Mouse (Mus musculus) splenic B cell, adult 2 months (primary cell): Measurements from ENCODE around the gene Nelfb.

Experiments used
- DNase-seq: peaks from one replicate; pipeline ENCODE4 v3.0.0-alpha.2; 2011; ENCODE audit warnings: low read depth, low spot score
- H3K27me3 ChIP-seq: 2 replicates; pipeline ENCODE4 v1.6.1; 2012; ENCODE audit warnings: mild to moderate bottlenecking, low read length, moderate library complexity, mixed read lengths; ENCODE audit not compliant: control insufficient read depth, poor library complexity, insufficient read depth, severe bottlenecking
- H3K36me3 ChIP-seq: 2 replicates; pipeline ENCODE4 v1.6.1; 2012; ENCODE audit warnings: mild to moderate bottlenecking, low read length, moderate library complexity, mixed read lengths; ENCODE audit not compliant: control insufficient read depth, poor library complexity, insufficient read depth, severe bottlenecking

The Nelfb gene

GRCm38 (mm10) chr2:25238106-25238505 lies 26.8 kb upstream of the Nelfb start:
- DNase-seq, result no peak
- Histone ChIP-seq H3K36me3 (no peaks in the 10 kb centered on the region), H3K27me3 (peaks cover 3% of the 10 kb centered on the region; the same call in 1 of the 2 replicates)

DNA sequence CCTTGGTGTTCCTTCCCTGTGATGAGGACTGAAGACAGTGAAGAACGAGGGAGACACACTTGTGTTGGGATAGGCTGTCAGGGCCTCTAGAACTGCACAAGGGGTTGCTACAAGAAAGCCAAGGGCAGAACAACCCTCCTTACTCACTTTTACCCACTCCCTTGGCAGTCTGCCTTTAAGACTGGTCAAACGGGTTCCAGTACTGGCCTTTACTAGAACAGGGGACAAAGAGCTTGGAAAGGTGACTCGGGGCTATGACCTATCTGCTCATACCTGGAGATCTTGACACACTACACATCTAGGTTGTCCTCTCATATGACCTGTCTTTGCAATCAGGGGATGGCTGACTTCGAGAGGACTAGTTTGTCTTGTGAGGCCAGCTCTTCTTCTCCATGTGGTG lies 26.2 kb upstream of the Nelfb start:
- H3K36me3 ChIP-seq, result no peaks in the 10 kb centered on the region
- no peak for DNase-seq
- 0 out of 2 replicates have a peak, but pooled peaks cover 3% of the 10 kb centered on the region for H3K27me3 ChIP-seq

GRCm38 (mm10) chr2:25236614-25237013 lies 25.3 kb upstream of the Nelfb start, which contains the start of gene Rnf224:
TSS of gene Rnf224 (minus strand) at chr2:25236787.
- no peak for DNase-seq
- Histone ChIP-seq H3K27me3 (no peaks in the 10 kb centered on the region), H3K36me3 (no peaks in the 10 kb centered on the region)

GRCm38 (mm10) chr2:25234551-25235220 lies 23.4 kb upstream of the Nelfb start:
- no peaks in the 10 kb centered on the region for H3K27me3 ChIP-seq
- DNase-seq, result no peak
- H3K36me3 ChIP-seq, result no peaks in the 10 kb centered on the region

DNA sequence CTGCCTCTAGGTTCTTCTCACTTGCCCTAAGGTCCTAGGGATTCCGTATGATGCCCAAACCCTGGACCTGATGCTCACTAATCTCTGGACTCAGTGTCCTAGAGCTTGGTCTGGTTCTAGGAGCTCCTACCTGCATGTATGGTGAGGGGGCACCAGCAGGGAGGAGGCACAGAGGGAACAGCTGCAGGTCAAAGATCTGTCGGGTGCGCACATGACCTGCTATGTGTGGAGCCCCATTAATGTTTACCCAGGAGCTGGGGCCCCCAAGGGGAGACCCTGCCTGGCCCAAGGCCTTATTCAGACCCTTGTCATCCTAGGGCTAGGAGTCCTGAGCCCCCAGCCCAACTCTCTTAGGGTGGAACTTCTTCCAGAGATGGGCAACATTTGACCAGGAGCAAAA lies 22.8 kb upstream of the Nelfb start, which contains the start of gene Slc34a3:
TSS of gene Slc34a3 (minus strand) at position 315 of the 400 bp plus-strand sequence.
- H3K27me3 ChIP-seq, result no peaks in the 10 kb centered on the region
- H3K36me3 ChIP-seq, result no peaks in the 10 kb centered on the region
- DNase-seq, result no peak

DNA sequence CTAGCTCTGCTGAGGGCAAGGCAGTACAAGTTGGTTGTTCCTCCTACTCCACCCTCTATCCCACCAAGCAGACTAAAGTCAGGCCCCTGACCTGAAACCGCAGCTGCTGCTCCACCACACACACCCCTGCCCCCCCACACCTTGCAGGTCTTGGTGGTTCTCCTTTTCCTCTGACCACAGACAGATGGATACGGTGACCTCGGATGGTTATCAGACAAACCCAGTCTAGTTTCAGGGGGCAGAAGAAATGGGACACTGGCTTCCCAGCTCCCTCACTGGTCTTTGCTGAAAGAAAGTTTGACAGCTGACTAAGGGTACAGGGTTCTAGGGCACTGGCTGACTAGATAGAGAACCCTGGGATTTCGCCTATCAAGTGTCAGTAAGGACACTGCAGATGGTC lies 22.1 kb upstream of the Nelfb start:
- DNase-seq, result no peak
- no peaks in the 10 kb centered on the region for H3K27me3 ChIP-seq
- no peaks in the 10 kb centered on the region for H3K36me3 ChIP-seq

- no peak for DNase-seq
- Histone ChIP-seq H3K27me3 (no peaks in the 10 kb centered on the region), H3K36me3 (no peaks in the 10 kb centered on the region)
These were observed 19.7 kb upstream of the Nelfb start for GRCm38 (mm10) chr2:25231038-25231437.

GRCm38 (mm10) chr2:25230581-25230980 lies 19.3 kb upstream of the Nelfb start:
- no peaks in the 10 kb centered on the region for H3K36me3 ChIP-seq
- no peak for DNase-seq
- H3K27me3 ChIP-seq, result no peaks in the 10 kb centered on the region

DNA sequence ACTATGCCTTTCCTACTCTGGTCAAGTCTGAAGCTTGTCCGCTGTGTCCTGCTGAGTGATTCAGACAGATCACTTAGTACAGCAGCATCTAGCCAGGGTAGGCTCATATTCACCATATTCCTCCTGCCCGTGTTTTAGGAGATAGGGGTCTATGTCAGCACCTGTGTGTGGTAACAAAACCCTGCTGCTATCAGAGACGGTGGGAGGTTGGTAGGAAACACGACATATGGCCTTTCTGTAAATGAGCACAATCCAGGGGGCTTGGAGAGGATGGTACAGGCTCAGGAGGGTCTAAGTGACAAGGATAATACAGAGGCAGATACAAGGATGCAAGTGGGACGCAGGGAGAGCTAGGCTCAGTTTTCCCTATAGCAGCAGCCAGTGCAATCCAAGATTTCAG lies 18.3 kb upstream of the Nelfb start:
- Histone ChIP-seq H3K27me3 (no peaks in the 10 kb centered on the region), H3K36me3 (no peaks in the 10 kb centered on the region)
- no peak for DNase-seq

DNA sequence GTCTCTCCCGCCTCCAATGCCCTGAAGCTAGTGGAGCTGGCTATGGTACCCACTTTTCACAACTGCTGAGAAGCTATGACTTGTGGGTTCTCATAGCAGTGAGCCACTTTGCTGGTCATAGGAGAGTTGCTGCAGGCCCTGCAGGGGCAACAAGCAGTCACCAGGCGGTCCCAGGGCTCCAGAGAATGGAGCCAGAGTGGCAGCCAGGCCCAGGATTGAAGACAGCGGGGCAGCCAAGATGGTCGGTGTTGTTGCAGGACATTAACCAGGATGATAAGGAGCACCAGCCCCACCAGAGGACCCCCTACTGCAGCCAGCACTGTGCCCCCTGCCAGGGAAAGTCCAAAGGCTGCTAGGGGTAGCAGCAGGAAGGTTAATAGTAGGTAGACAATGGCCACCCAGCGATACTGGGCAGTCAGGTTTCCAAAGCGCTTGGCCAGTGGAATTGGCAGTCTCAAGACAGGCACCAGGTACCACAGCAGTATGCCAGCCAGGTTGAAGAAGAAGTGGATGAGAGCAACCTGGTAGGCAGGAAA lies 17.8 kb upstream of the Nelfb start:
- no peaks in the 10 kb centered on the region for H3K36me3 ChIP-seq
- H3K27me3 ChIP-seq, result no peaks in the 10 kb centered on the region
- no peak for DNase-seq

DNA sequence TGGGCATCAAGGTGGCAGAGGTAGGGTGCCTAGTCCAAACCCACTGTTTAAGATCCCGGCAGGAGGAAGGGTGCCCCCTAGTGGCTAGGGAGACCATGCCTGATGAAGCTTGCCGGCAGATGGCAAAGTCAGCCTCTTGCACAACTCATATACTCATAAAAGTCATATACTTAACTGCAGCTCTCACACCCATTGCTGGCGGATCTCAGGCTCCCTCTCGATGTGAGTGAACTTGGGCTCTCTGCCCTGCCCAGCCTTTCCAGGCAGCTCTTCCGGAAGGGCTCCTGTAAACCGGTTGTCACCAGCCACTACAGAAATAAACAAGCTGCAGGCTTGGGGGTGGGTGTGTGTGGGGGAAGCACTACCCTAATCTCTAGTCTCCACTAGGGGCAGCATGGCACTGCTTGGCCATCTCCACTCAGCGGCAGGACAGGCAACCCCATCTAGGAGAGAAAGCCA lies 17.2 kb upstream of the Nelfb start:
- peak; percentile 94 for DNase-seq
- Histone ChIP-seq H3K36me3 (no peaks in the 10 kb centered on the region), H3K27me3 (no peaks in the 10 kb centered on the region)

DNA sequence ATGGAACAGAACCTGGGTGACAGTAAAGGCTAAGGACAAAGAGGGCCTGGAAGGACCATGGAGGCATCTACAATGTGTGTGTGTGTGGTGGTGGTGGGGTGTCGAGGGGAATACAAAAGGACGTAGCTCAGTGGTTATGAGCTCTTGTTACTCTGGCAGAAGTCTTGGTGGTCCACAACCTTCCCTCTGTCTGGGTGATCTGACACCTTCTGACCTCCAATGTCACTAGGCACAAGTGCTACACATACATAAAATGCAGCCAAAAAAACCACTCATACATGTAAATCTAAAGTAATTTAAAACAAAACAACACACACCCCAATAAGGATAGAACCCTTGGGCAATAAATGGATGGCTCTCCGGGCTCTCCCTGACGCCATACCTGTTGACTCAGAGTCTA lies 16.1 kb upstream of the Nelfb start:
- Histone ChIP-seq H3K27me3 (no peaks in the 10 kb centered on the region), H3K36me3 (no peaks in the 10 kb centered on the region)
- no peak for DNase-seq

GRCm38 (mm10) chr2:25226864-25227263 lies 15.6 kb upstream of the Nelfb start:
- DNase-seq, result no peak
- H3K36me3 ChIP-seq, result no peaks in the 10 kb centered on the region
- H3K27me3 ChIP-seq, result no peaks in the 10 kb centered on the region

- DNase-seq, result no peak
- Histone ChIP-seq H3K36me3 (no peaks in the 10 kb centered on the region), H3K27me3 (no peaks in the 10 kb centered on the region)
These were observed 14.6 kb upstream of the Nelfb start for GRCm38 (mm10) chr2:25225811-25226379.
